Mouse (Mus musculus) heart, postnatal 36 days (tissue): ENCODE results near the gene Tctex1d1. TPM values are rescaled to one million over a fixed set of nuclear protein-coding genes. Genes with fewer than 3 reads are reported as not detected.

Source experiments
- DNase-seq, 2 experiments: peaks; one replicate each; pipeline ENCODE4 v3.0.0; 2021 to 2022
- intact Hi-C: fragments of 180-260 bp; cut with DNase I; formaldehyde crosslinking; loops from one replicate; pipeline ENCODE4 v1.15.1; 2025
- total RNA-seq, 2 experiments: library from RNA; stranded (reverse); gene quantifications; 2 replicates each; pipeline ENCODE4 v1.2.3; 2021

Tctex1d1 gene
- total RNA-seq, 2 experiments from 2014 or later, result not detected

DNA sequence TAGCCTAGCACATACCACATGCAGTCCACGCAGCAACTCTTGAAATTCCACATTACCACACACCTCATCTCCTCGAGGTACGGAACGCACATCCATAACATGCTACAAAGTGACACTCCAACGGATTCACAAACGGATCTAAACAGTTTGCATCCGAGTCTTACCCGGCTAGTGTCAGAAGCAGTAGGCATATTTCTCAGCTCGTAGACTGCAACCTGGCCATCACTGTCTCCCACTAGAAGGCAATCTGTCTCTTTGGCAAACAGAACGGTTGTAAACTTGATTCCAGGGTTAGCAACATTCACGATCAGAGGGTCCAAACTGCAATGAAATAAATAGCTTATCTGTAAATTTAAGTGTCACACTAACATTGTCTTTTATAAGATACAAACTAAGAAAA is 69.6 kb downstream of the Tctex1d1 start:
- intact Hi-C loops, result no loop called here

More for the DNA sequence above, 69.6 kb downstream of the Tctex1d1 start:
- no peak for DNase-seq

Other genes starting within 250 kb of the Tctex1d1 start
- under 1 TPM; 0.76 to 0.83 TPM for gene Sgip1, start 237.3 kb upstream of the Tctex1d1 start, total RNA-seq
- gene Insl5, start 48.2 kb downstream of the Tctex1d1 start, total RNA-seq, result not detected
- gene Mier1, start 135.8 kb downstream of the Tctex1d1 start, total RNA-seq, result 10 to 100 TPM; 32.5 to 34.6 TPM
- gene Wdr78, start 135.9 kb downstream of the Tctex1d1 start, total RNA-seq, result 1 to 10 TPM; 1.1 to 1.5 TPM
- 10 to 100 TPM in 1 of 2 experiments, 1 to 10 TPM in 1; 6.0 to 10.1 TPM for gene Slc35d1, start 236.6 kb downstream of the Tctex1d1 start, total RNA-seq